Mouse (Mus musculus): ENCODE data around the gene Yy2. TPM values are rescaled to one million over a fixed set of nuclear protein-coding genes. Genes with fewer than 3 reads are reported as not detected.

The Yy2 gene
- under 1 TPM in 1 of 2 experiments, not detected in 1; 0.35 TPM for total RNA-seq (2021)
- long read RNA-seq: 0 reads

- no peak for DNase-seq (ENCODE audit: low spot score in 2 of 2)
These were observed at the start of gene Yy2 for GRCm38 (mm10) chrX:157568840-157569239. TSS of gene Yy2 (minus strand) at chrX:157568985.

GRCm38 (mm10) chrX:157612894-157613293 lies 44.1 kb upstream of the Yy2 start:
- DNase-seq (ENCODE audit: low spot score in 2 of 2): peak in 1 of 2 experiments; percentile 32

- DNase-seq (ENCODE audit: low spot score in 2 of 2): peak in 1 of 2 experiments; percentile 48
These were observed 32.7 kb upstream of the Yy2 start for GRCm38 (mm10) chrX:157601450-157601849.

GRCm38 (mm10) chrX:157598186-157598996 lies 29.6 kb upstream of the Yy2 start, which contains the start of gene Mbtps2:
TSS of gene Mbtps2 (minus strand) at chrX:157598715.
- peak; percentile 18 to 49 for DNase-seq (ENCODE audit: low spot score in 2 of 2)

GRCm38 (mm10) chrX:157597585-157598185 lies 28.9 kb upstream of the Yy2 start:
- DNase-seq (ENCODE audit: low spot score in 2 of 2): no peak

- DNase-seq (ENCODE audit: low spot score in 2 of 2): no peak
These were observed 28.0 kb upstream of the Yy2 start for GRCm38 (mm10) chrX:157596802-157597201.

- no peak for DNase-seq (ENCODE audit: low spot score in 2 of 2)
These were observed 27.1 kb upstream of the Yy2 start for GRCm38 (mm10) chrX:157595927-157596326.

GRCm38 (mm10) chrX:157594606-157595005 lies 25.8 kb upstream of the Yy2 start:
- DNase-seq (ENCODE audit: low spot score in 2 of 2): no peak

- peak in 1 of 2 experiments; percentile 11 for DNase-seq (ENCODE audit: low spot score in 2 of 2)
These were observed 18.2 kb upstream of the Yy2 start for GRCm38 (mm10) chrX:157587001-157587400.

GRCm38 (mm10) chrX:157586397-157586796 lies 17.6 kb upstream of the Yy2 start:
- DNase-seq (ENCODE audit: low spot score in 2 of 2): peak in 1 of 2 experiments; percentile 50

- no peak for DNase-seq (ENCODE audit: low spot score in 2 of 2)
These were observed 10.4 kb upstream of the Yy2 start for GRCm38 (mm10) chrX:157579108-157579614.

- DNase-seq (ENCODE audit: low spot score in 2 of 2): no peak
These were observed 5.9 kb upstream of the Yy2 start for GRCm38 (mm10) chrX:157574683-157575082.

- DNase-seq (ENCODE audit: low spot score in 2 of 2): no peak
These were observed 5.0 kb downstream of the Yy2 start for GRCm38 (mm10) chrX:157563794-157564193.

GRCm38 (mm10) chrX:157547082-157547481 lies 21.7 kb downstream of the Yy2 start:
- DNase-seq (ENCODE audit: low spot score in 2 of 2): no peak

Other genes starting within 250 kb of the Yy2 start
- under 1 TPM; 0.27 to 0.33 TPM for gene Phex, start 153.7 kb downstream of the Yy2 start, total RNA-seq (2021)
- gene Sms, start 76.7 kb downstream of the Yy2 start, total RNA-seq (2021): 100 to 1,000 TPM in 1 of 2 experiments, 10 to 100 TPM in 1; 75.1 to 105 TPM
- gene Mbtps2, start 29.7 kb upstream of the Yy2 start, total RNA-seq (2021): 10 to 100 TPM; 29.7 to 32.7 TPM
- gene Smpx, start 129.9 kb upstream of the Yy2 start, total RNA-seq (2021): not detected
- gene Klhl34, start 249.4 kb upstream of the Yy2 start, total RNA-seq (2021): under 1 TPM in 1 of 2 experiments, not detected in 1; 0.15 TPM

All from layer of hippocampus, adult 18-20 months (tissue).